Mouse (Mus musculus) spleen, postnatal 14 days (tissue): Measurements from ENCODE around the gene Trim2.

Source experiments
- DNase-seq, 2 experiments: peaks; one replicate each; pipeline ENCODE4 v3.0.0; 2021 to 2022; ENCODE audit warnings: low spot score in 2 of 2

Gene Trim2

GRCm38 (mm10) chr3:84324000-84324399, 17.3 kb upstream of the Trim2 start:
- DNase-seq = no peak

GRCm38 (mm10) chr3:84319504-84319903, 12.8 kb upstream of the Trim2 start:
- no peak for DNase-seq

- no peak for DNase-seq
Observed at GRCm38 (mm10) chr3:84318865-84319264, 12.2 kb upstream of the Trim2 start.

GRCm38 (mm10) chr3:84314651-84315191, 8.0 kb upstream of the Trim2 start:
- no peak for DNase-seq

GRCm38 (mm10) chr3:84313801-84314541, 7.3 kb upstream of the Trim2 start:
- no peak for DNase-seq

GRCm38 (mm10) chr3:84313003-84313800, 6.5 kb upstream of the Trim2 start:
- peak in 1 of 2 experiments; percentile 28 for DNase-seq

- no peak for DNase-seq
Observed at GRCm38 (mm10) chr3:84312326-84312725, 5.6 kb upstream of the Trim2 start.

GRCm38 (mm10) chr3:84307516-84307915, 839 bp upstream of the Trim2 start:
- DNase-seq = no peak

- no peak for DNase-seq
Observed at GRCm38 (mm10) chr3:84305722-84306510, 761 bp downstream of the Trim2 start.

GRCm38 (mm10) chr3:84305010-84305692, 1.5 kb downstream of the Trim2 start:
- peak in 1 of 2 experiments; percentile 19 for DNase-seq

- DNase-seq = peak in 1 of 2 experiments; percentile 12
Observed at GRCm38 (mm10) chr3:84304339-84305009, 2.2 kb downstream of the Trim2 start.

- no peak for DNase-seq
Observed at GRCm38 (mm10) chr3:84303395-84303949, 3.2 kb downstream of the Trim2 start.

- peak in 1 of 2 experiments; percentile 45 for DNase-seq
Observed at GRCm38 (mm10) chr3:84302273-84302672, 4.4 kb downstream of the Trim2 start.

GRCm38 (mm10) chr3:84301674-84302073, 5.0 kb downstream of the Trim2 start:
- DNase-seq = no peak

- DNase-seq = no peak
Observed at GRCm38 (mm10) chr3:84298186-84298585, 8.5 kb downstream of the Trim2 start.

- DNase-seq = no peak
Observed at GRCm38 (mm10) chr3:84296676-84297075, 10.0 kb downstream of the Trim2 start.

GRCm38 (mm10) chr3:84294734-84295133, 11.9 kb downstream of the Trim2 start:
- no peak for DNase-seq

GRCm38 (mm10) chr3:84293666-84294595, 12.7 kb downstream of the Trim2 start:
- no peak for DNase-seq

GRCm38 (mm10) chr3:84292238-84292637, 14.4 kb downstream of the Trim2 start:
- DNase-seq = no peak
